Mouse (Mus musculus): ENCODE measurements at regions not wholly inside any gene's neighbourhood (a gene's known extent, or its start where the extent isn't known, plus 50 kb on each side); places are given as distances from the start of the nearest gene placed in this dataset.

GRCm38 (mm10) chr3:4226986-4227385, 1523.6 kb upstream of the Gm8797 start:
- TF ChIP-seq CTCF (conservative IDR thresholded peaks at IDR 0.05; ENCODE audit: insufficient read depth, insufficient read length, low read depth, low read length), result no peak
- no peak for TF ChIP-seq POLR2A (IDR thresholded peaks at IDR 0.05; ENCODE audit: low read depth, low read length)
- no peak for DNase-seq
- 64% methylated on average over 2 of the region's 2 CpGs for WGBS
- Histone ChIP-seq H3K4me1 (ENCODE audit: control insufficient read depth, insufficient read depth, low read length) (no peaks in the 10 kb centered on the region), H3K27me3 (replicated peaks; ENCODE audit: control insufficient read depth, insufficient read depth, low read length) (no peaks in the 10 kb centered on the region), H3K4me3 (ENCODE audit: insufficient read depth, low read depth, low read length) (no peak overlapping the region), H3K27ac (ENCODE audit: insufficient read depth, low read depth, low read length) (no peak overlapping the region), H3K36me3 (ENCODE audit: control insufficient read depth, insufficient read depth, low read length) (no peaks in the 10 kb centered on the region)

GRCm38 (mm10) chr3:4271361-4271760, 1479.2 kb upstream of the Gm8797 start:
- no peaks in the 10 kb centered on the region for H3K4me1 ChIP-seq (ENCODE audit: control insufficient read depth, insufficient read depth, low read length)
- H3K36me3 ChIP-seq (ENCODE audit: control insufficient read depth, insufficient read depth, low read length), result no peaks in the 10 kb centered on the region
- no peak overlapping the region for H3K4me3 ChIP-seq (ENCODE audit: insufficient read depth, low read depth, low read length)
- 18% methylated on average over 1 of the region's 1 CpGs for WGBS
- H3K27me3 ChIP-seq (replicated peaks; ENCODE audit: control insufficient read depth, insufficient read depth, low read length), result no peaks in the 10 kb centered on the region
- no peak overlapping the region for H3K27ac ChIP-seq (ENCODE audit: insufficient read depth, low read depth, low read length)
- TF ChIP-seq CTCF (conservative IDR thresholded peaks at IDR 0.05; ENCODE audit: insufficient read depth, insufficient read length, low read depth, low read length), result no peak
- TF ChIP-seq POLR2A (IDR thresholded peaks at IDR 0.05; ENCODE audit: low read depth, low read length), result no peak
- DNase-seq, result peak; percentile 13

- Histone ChIP-seq H3K27me3 (replicated peaks; ENCODE audit: control insufficient read depth, insufficient read depth, low read length) (no peaks in the 10 kb centered on the region), H3K27ac (ENCODE audit: insufficient read depth, low read depth, low read length) (no peak overlapping the region), H3K36me3 (ENCODE audit: control insufficient read depth, insufficient read depth, low read length) (no peaks in the 10 kb centered on the region), H3K4me3 (ENCODE audit: insufficient read depth, low read depth, low read length) (no peak overlapping the region), H3K4me1 (ENCODE audit: control insufficient read depth, insufficient read depth, low read length) (no peaks in the 10 kb centered on the region)
- no peak for DNase-seq
- TF ChIP-seq POLR2A (IDR thresholded peaks at IDR 0.05; ENCODE audit: low read depth, low read length), result no peak
- TF ChIP-seq CTCF (conservative IDR thresholded peaks at IDR 0.05; ENCODE audit: insufficient read depth, insufficient read length, low read depth, low read length), result no peak
- WGBS, result 85% methylated on average over 1 of the region's 1 CpGs
Observed at GRCm38 (mm10) chr3:4274607-4275006, 1476.0 kb upstream of the Gm8797 start.

- 64% methylated on average over 3 of the region's 3 CpGs for WGBS
- DNase-seq, result no peak
- Histone ChIP-seq H3K4me1 (ENCODE audit: control insufficient read depth, insufficient read depth, low read length) (no peaks in the 10 kb centered on the region), H3K27me3 (replicated peaks; ENCODE audit: control insufficient read depth, insufficient read depth, low read length) (no peaks in the 10 kb centered on the region), H3K4me3 (ENCODE audit: insufficient read depth, low read depth, low read length) (no peak overlapping the region), H3K36me3 (ENCODE audit: control insufficient read depth, insufficient read depth, low read length) (no peaks in the 10 kb centered on the region), H3K27ac (ENCODE audit: insufficient read depth, low read depth, low read length) (no peak overlapping the region)
- no peak for TF ChIP-seq POLR2A (IDR thresholded peaks at IDR 0.05; ENCODE audit: low read depth, low read length)
- TF ChIP-seq CTCF (conservative IDR thresholded peaks at IDR 0.05; ENCODE audit: insufficient read depth, insufficient read length, low read depth, low read length), result no peak
Observed at GRCm38 (mm10) chr3:4278042-4278441, 1472.6 kb upstream of the Gm8797 start.

- no peaks in the 10 kb centered on the region for H3K4me1 ChIP-seq (ENCODE audit: control insufficient read depth, insufficient read depth, low read length)
- H3K36me3 ChIP-seq (ENCODE audit: control insufficient read depth, insufficient read depth, low read length), result no peaks in the 10 kb centered on the region
- 57% methylated on average over 6 of the region's 6 CpGs for WGBS
- TF ChIP-seq CTCF (conservative IDR thresholded peaks at IDR 0.05; ENCODE audit: insufficient read depth, insufficient read length, low read depth, low read length) (no peak), POLR2A (IDR thresholded peaks at IDR 0.05; ENCODE audit: low read depth, low read length) (no peak)
- no peak overlapping the region for H3K4me3 ChIP-seq (ENCODE audit: insufficient read depth, low read depth, low read length)
- DNase-seq, result no peak
- no peak overlapping the region for H3K27ac ChIP-seq (ENCODE audit: insufficient read depth, low read depth, low read length)
- no peaks in the 10 kb centered on the region for H3K27me3 ChIP-seq (replicated peaks; ENCODE audit: control insufficient read depth, insufficient read depth, low read length)
Observed at GRCm38 (mm10) chr3:4280366-4281020, 1470.1 kb upstream of the Gm8797 start.

- DNase-seq, result no peak
- no peaks in the 10 kb centered on the region for H3K27me3 ChIP-seq (replicated peaks; ENCODE audit: control insufficient read depth, insufficient read depth, low read length)
- no peak for TF ChIP-seq POLR2A (IDR thresholded peaks at IDR 0.05; ENCODE audit: low read depth, low read length)
- TF ChIP-seq CTCF (conservative IDR thresholded peaks at IDR 0.05; ENCODE audit: insufficient read depth, insufficient read length, low read depth, low read length), result no peak
- H3K4me3 ChIP-seq (ENCODE audit: insufficient read depth, low read depth, low read length), result no peak overlapping the region
- H3K4me1 ChIP-seq (ENCODE audit: control insufficient read depth, insufficient read depth, low read length), result no peaks in the 10 kb centered on the region
- WGBS, result 31% methylated on average over 1 of the region's 1 CpGs
- no peak overlapping the region for H3K27ac ChIP-seq (ENCODE audit: insufficient read depth, low read depth, low read length)
- H3K36me3 ChIP-seq (ENCODE audit: control insufficient read depth, insufficient read depth, low read length), result no peaks in the 10 kb centered on the region
Observed at GRCm38 (mm10) chr3:4281092-4281491, 1469.5 kb upstream of the Gm8797 start.

- no peak for TF ChIP-seq CTCF (conservative IDR thresholded peaks at IDR 0.05; ENCODE audit: insufficient read depth, insufficient read length, low read depth, low read length)
- no peak for TF ChIP-seq POLR2A (IDR thresholded peaks at IDR 0.05; ENCODE audit: low read depth, low read length)
- H3K27ac ChIP-seq (ENCODE audit: insufficient read depth, low read depth, low read length), result no peak overlapping the region
- H3K4me3 ChIP-seq (ENCODE audit: insufficient read depth, low read depth, low read length), result no peak overlapping the region
- WGBS, result 89% methylated on average over 1 of the region's 1 CpGs
- H3K4me1 ChIP-seq (ENCODE audit: control insufficient read depth, insufficient read depth, low read length), result no peaks in the 10 kb centered on the region
- no peaks in the 10 kb centered on the region for H3K27me3 ChIP-seq (replicated peaks; ENCODE audit: control insufficient read depth, insufficient read depth, low read length)
- H3K36me3 ChIP-seq (ENCODE audit: control insufficient read depth, insufficient read depth, low read length), result no peaks in the 10 kb centered on the region
- DNase-seq, result no peak
Observed at GRCm38 (mm10) chr3:4287141-4287540, 1463.5 kb upstream of the Gm8797 start.

Data from kidney, adult 2 months (tissue).